Mouse (Mus musculus): ENCODE results near the gene Gab1. TPM values are rescaled to one million over a fixed set of nuclear protein-coding genes. Genes with fewer than 3 reads are reported as not detected.
A peak's percentile ranks its signal among the peaks of the same experiment; 100 is the strongest.
"Not testable (repeated sequence)": the region's sequence is repeated elsewhere in the genome, so short reads cannot be mapped to it uniquely, and the experiment has no call there.

The Gab1 gene
- polyA plus RNA-seq, 1 experiment from 2014 or later: 22.4 TPM

DNA sequence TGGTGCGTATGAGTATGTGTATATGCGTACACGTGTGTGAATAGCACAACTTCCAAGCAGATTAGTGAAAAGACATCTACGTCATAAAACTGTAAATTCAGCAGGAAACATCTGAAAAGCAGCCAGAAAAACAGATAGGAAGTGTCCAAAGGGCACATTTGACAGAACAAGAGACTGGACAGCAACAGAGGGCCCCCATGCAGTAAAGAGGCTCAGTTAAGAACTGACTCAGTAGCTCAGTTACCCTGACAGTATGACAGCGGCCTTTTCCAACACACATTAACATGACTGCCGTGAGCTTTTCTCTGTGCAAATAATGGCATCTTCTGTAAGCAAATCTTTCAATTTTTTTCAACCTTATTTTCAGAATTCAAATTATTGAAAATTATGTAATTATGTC is 111.9 kb downstream of the Gab1 start:
- Histone ChIP-seq H3K27me3 (ENCODE audit: control insufficient read depth, insufficient read depth, low read depth, low read length) (no peaks in the 10 kb centered on the region), H3K4me3 (ENCODE audit: low read length) (no peak overlapping the region), H3K9ac (ENCODE audit: low read length) (no peak overlapping the region), H3K27ac (ENCODE audit: low read length) (no peak overlapping the region), H3K4me2 (ENCODE audit: low read depth, low read length) (no peak overlapping the region), H3K4me1 (replicated peaks; ENCODE audit: control insufficient read depth, insufficient read depth, low read length) (no peaks in the 10 kb centered on the region), H3K36me3 (ENCODE audit: control insufficient read depth, insufficient read depth, low read length) (peaks cover 48% of the 10 kb centered on the region), H3K9me3 (ENCODE audit: control insufficient read depth, low read length) (no peaks in the 10 kb centered on the region)
- 87% methylated on average over 6 of the region's 6 CpGs for WGBS
- ATAC-seq (ENCODE audit: low read depth): no peak

- Histone ChIP-seq H3K4me2 (ENCODE audit: low read depth, low read length) (no peak overlapping the region), H3K27ac (ENCODE audit: low read length) (no peak overlapping the region), H3K9ac (ENCODE audit: low read length) (no peak overlapping the region), H3K9me3 (ENCODE audit: control insufficient read depth, low read length) (no peaks in the 10 kb centered on the region), H3K4me3 (ENCODE audit: low read length) (no peak overlapping the region), H3K27me3 (ENCODE audit: control insufficient read depth, insufficient read depth, low read depth, low read length) (no peaks in the 10 kb centered on the region), H3K36me3 (ENCODE audit: control insufficient read depth, insufficient read depth, low read length) (no peaks in the 10 kb centered on the region), H3K4me1 (replicated peaks; ENCODE audit: control insufficient read depth, insufficient read depth, low read length) (no peaks in the 10 kb centered on the region)
- ATAC-seq (ENCODE audit: low read depth): peak; percentile 78
- WGBS: 27% methylated on average over 9 of the region's 9 CpGs
These were observed 127.2 kb downstream of the Gab1 start for GRCm38 (mm10) chr8:80753017-80753715.

GRCm38 (mm10) chr8:80752429-80752828 is 127.9 kb downstream of the Gab1 start:
- no peaks in the 10 kb centered on the region for H3K36me3 ChIP-seq (ENCODE audit: control insufficient read depth, insufficient read depth, low read length)
- H3K27ac ChIP-seq (ENCODE audit: low read length): no peak overlapping the region
- no peak overlapping the region for H3K4me3 ChIP-seq (ENCODE audit: low read length)
- no peaks in the 10 kb centered on the region for H3K9me3 ChIP-seq (ENCODE audit: control insufficient read depth, low read length)
- ATAC-seq (ENCODE audit: low read depth): no peak
- 54% methylated on average over 7 of the region's 7 CpGs for WGBS
- no peak overlapping the region for H3K9ac ChIP-seq (ENCODE audit: low read length)
- H3K4me2 ChIP-seq (ENCODE audit: low read depth, low read length): no peak overlapping the region
- H3K4me1 ChIP-seq (replicated peaks; ENCODE audit: control insufficient read depth, insufficient read depth, low read length): no peaks in the 10 kb centered on the region
- no peaks in the 10 kb centered on the region for H3K27me3 ChIP-seq (ENCODE audit: control insufficient read depth, insufficient read depth, low read depth, low read length)

GRCm38 (mm10) chr8:80749091-80749490 is 131.2 kb downstream of the Gab1 start:
- Histone ChIP-seq H3K27ac (ENCODE audit: low read length) (no peak overlapping the region), H3K4me1 (replicated peaks; ENCODE audit: control insufficient read depth, insufficient read depth, low read length) (no peaks in the 10 kb centered on the region), H3K4me2 (ENCODE audit: low read depth, low read length) (no peak overlapping the region), H3K9me3 (ENCODE audit: control insufficient read depth, low read length) (no peaks in the 10 kb centered on the region), H3K9ac (ENCODE audit: low read length) (no peak overlapping the region), H3K4me3 (ENCODE audit: low read length) (no peak overlapping the region), H3K27me3 (ENCODE audit: control insufficient read depth, insufficient read depth, low read depth, low read length) (no peaks in the 10 kb centered on the region), H3K36me3 (ENCODE audit: control insufficient read depth, insufficient read depth, low read length) (no peaks in the 10 kb centered on the region)
- ATAC-seq (ENCODE audit: low read depth): no peak
- WGBS: 82% methylated on average over 4 of the region's 4 CpGs

- peak; percentile 31 for ATAC-seq (ENCODE audit: low read depth)
- Histone ChIP-seq H3K4me3 (ENCODE audit: low read length) (peak overlapping the region; percentile 63), H3K4me1 (replicated peaks; ENCODE audit: control insufficient read depth, insufficient read depth, low read length) (peaks cover 3% of the 10 kb centered on the region), H3K9me3 (ENCODE audit: control insufficient read depth, low read length) (no peaks in the 10 kb centered on the region), H3K27me3 (ENCODE audit: control insufficient read depth, insufficient read depth, low read depth, low read length) (no peaks in the 10 kb centered on the region), H3K9ac (ENCODE audit: low read length) (peak overlapping the region; percentile 78), H3K27ac (ENCODE audit: low read length) (peak overlapping the region; percentile 97), H3K4me2 (ENCODE audit: low read depth, low read length) (peak overlapping the region; percentile 59), H3K36me3 (ENCODE audit: control insufficient read depth, insufficient read depth, low read length) (0 out of 2 replicates have a peak, but pooled peaks cover 2% of the 10 kb centered on the region)
- WGBS: 10% methylated on average over 14 of the region's 14 CpGs
These were observed 140.4 kb downstream of the Gab1 start for GRCm38 (mm10) chr8:80739932-80740331.

- peak; percentile 98 for ATAC-seq (ENCODE audit: low read depth)
- not testable (repeated sequence) for H3K4me1 ChIP-seq (replicated peaks; ENCODE audit: control insufficient read depth, insufficient read depth, low read length); H3K9me3 ChIP-seq (ENCODE audit: control insufficient read depth, low read length); H3K36me3 ChIP-seq (ENCODE audit: control insufficient read depth, insufficient read depth, low read length); H3K27me3 ChIP-seq (ENCODE audit: control insufficient read depth, insufficient read depth, low read depth, low read length)
- Histone ChIP-seq H3K27ac (ENCODE audit: low read length) (peak within 1 kb of the TSS; percentile 98), H3K4me2 (ENCODE audit: low read depth, low read length) (peak within 1 kb of the TSS; percentile 84), H3K4me3 (ENCODE audit: low read length) (peak within 1 kb of the TSS; percentile 88), H3K9ac (ENCODE audit: low read length) (peak within 1 kb of the TSS; percentile 92)
- WGBS: under 1% methylated on average over 72 of the region's 91 CpGs
These were observed 141.0 kb downstream of the Gab1 start, which contains the start of gene Smarca5 for GRCm38 (mm10) chr8:80739155-80739924. Smarca5 (minus strand) TSS chr8:80739497.

DNA sequence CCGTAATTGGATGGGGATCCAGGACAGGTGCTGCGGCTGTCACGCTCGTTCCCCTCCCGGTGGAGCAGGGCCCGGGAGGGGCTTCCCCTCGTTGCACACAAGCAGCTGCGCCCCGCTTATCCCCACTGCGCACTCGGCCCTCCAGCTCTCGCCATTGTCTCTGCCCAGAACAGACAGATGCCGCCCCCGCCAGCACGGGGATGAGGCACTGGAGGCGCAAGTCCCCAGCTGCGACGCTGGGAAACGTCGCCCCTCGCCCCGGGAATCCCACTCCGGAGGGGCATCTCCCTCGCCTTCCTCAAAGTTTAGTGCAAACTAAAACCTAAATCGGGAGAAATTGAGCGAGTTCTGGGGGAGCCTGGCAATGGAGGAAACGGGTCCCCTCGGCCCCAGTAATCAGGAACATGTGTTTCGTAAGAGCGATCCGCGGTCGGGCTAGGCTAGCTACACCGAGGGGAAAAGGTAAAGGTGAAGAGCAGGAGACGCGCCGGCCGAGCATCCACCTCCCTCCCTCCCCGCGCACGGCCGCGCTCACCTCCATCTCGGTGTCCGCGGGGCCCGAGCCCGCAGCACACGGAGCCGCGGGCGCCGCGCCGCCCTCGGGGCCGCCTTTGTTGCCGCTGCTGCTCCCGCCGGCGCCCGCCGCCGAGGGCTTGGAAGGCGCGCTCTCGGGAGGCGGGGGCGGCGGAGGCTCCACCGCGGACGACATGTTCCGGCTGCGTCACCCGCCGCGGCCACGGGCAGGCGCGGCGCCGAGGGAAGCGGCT is 141.7 kb downstream of the Gab1 start:
- H3K9me3 ChIP-seq (ENCODE audit: control insufficient read depth, low read length): no peaks in the 10 kb centered on the region
- peaks cover 3% of the 10 kb centered on the region for H3K4me1 ChIP-seq (replicated peaks; ENCODE audit: control insufficient read depth, insufficient read depth, low read length)
- under 1% methylated on average over 76 of the region's 84 CpGs for WGBS
- peak overlapping the region; percentile 88 for H3K4me3 ChIP-seq (ENCODE audit: low read length)
- no peaks in the 10 kb centered on the region for H3K27me3 ChIP-seq (ENCODE audit: control insufficient read depth, insufficient read depth, low read depth, low read length)
- peak overlapping the region; percentile 98 for H3K27ac ChIP-seq (ENCODE audit: low read length)
- peak overlapping the region; percentile 92 for H3K9ac ChIP-seq (ENCODE audit: low read length)
- ATAC-seq (ENCODE audit: low read depth): peak; percentile 59
- H3K36me3 ChIP-seq (ENCODE audit: control insufficient read depth, insufficient read depth, low read length): 0 out of 2 replicates have a peak, but pooled peaks cover 2% of the 10 kb centered on the region
- peak overlapping the region; percentile 84 for H3K4me2 ChIP-seq (ENCODE audit: low read depth, low read length)

DNA sequence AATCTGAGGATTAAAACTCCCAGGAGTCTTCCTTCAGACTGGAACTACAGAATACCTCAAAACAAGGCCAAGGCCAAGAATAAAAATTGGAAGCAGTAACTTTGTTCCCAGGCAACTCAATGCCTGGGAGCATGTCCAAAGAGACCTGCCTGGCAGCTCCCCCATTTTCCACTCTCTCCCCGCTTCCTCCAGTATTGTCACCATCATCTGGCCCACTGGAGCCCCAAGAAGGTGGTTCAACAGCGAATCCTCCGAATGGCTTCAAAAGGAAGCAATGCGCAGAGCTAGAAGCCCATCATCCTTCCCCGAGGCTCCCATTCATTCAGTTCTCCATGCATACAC is 142.3 kb downstream of the Gab1 start:
- H3K27ac ChIP-seq (ENCODE audit: low read length): peak overlapping the region; percentile 98
- no peaks in the 10 kb centered on the region for H3K9me3 ChIP-seq (ENCODE audit: control insufficient read depth, low read length)
- no peak for ATAC-seq (ENCODE audit: low read depth)
- WGBS: 1% methylated on average over 5 of the region's 5 CpGs
- peak overlapping the region; percentile 92 for H3K9ac ChIP-seq (ENCODE audit: low read length)
- H3K4me3 ChIP-seq (ENCODE audit: low read length): peak overlapping the region; percentile 88
- H3K4me2 ChIP-seq (ENCODE audit: low read depth, low read length): peak overlapping the region; percentile 84
- H3K27me3 ChIP-seq (ENCODE audit: control insufficient read depth, insufficient read depth, low read depth, low read length): no peaks in the 10 kb centered on the region
- H3K36me3 ChIP-seq (ENCODE audit: control insufficient read depth, insufficient read depth, low read length): peaks cover 4% of the 10 kb centered on the region; the same call in 1 of the 2 replicates
- H3K4me1 ChIP-seq (replicated peaks; ENCODE audit: control insufficient read depth, insufficient read depth, low read length): peaks cover 3% of the 10 kb centered on the region

GRCm38 (mm10) chr8:80732326-80732725 is 148.0 kb downstream of the Gab1 start:
- Histone ChIP-seq H3K4me2 (ENCODE audit: low read depth, low read length) (no peak overlapping the region), H3K9me3 (ENCODE audit: control insufficient read depth, low read length) (no peaks in the 10 kb centered on the region), H3K27ac (ENCODE audit: low read length) (no peak overlapping the region), H3K4me1 (replicated peaks; ENCODE audit: control insufficient read depth, insufficient read depth, low read length) (peaks cover under 1% of the 10 kb centered on the region; the same call in 1 of the 2 replicates), H3K9ac (ENCODE audit: low read length) (no peak overlapping the region), H3K36me3 (ENCODE audit: control insufficient read depth, insufficient read depth, low read length) (peaks cover 29% of the 10 kb centered on the region), H3K27me3 (ENCODE audit: control insufficient read depth, insufficient read depth, low read depth, low read length) (no peaks in the 10 kb centered on the region), H3K4me3 (ENCODE audit: low read length) (no peak overlapping the region)
- no peak for ATAC-seq (ENCODE audit: low read depth)
